Mouse (Mus musculus) gastrocnemius, postnatal 36 days (tissue): Measurements from ENCODE around the gene Cacna1g. TPM values are rescaled to one million over a fixed set of nuclear protein-coding genes. Genes with fewer than 3 reads are reported as not detected.
"Not testable (repeated sequence)": the region's sequence is repeated elsewhere in the genome, so short reads cannot be mapped to it uniquely, and the experiment has no call there.

Experiments
- DNase-seq, 2 experiments: peaks; one replicate each; pipeline ENCODE4 v3.0.0; 2022
- intact Hi-C: fragments of 180-260 bp; cut with DNase I; formaldehyde crosslinking; loops from one replicate; pipeline ENCODE4 v1.15.1; 2025
- total RNA-seq, 2 experiments: library from RNA; stranded (reverse); gene quantifications; 2 replicates each; pipeline ENCODE4 v1.2.3; 2021

Gene Cacna1g
- total RNA-seq, 2 experiments from 2014 or later: 2.0 to 3.0 TPM

GRCm38 (mm10) chr11:94412998-94413469 lies 61.0 kb downstream of the Cacna1g start:
- intact Hi-C loops: no loop called here
- DNase-seq: no peak

DNA sequence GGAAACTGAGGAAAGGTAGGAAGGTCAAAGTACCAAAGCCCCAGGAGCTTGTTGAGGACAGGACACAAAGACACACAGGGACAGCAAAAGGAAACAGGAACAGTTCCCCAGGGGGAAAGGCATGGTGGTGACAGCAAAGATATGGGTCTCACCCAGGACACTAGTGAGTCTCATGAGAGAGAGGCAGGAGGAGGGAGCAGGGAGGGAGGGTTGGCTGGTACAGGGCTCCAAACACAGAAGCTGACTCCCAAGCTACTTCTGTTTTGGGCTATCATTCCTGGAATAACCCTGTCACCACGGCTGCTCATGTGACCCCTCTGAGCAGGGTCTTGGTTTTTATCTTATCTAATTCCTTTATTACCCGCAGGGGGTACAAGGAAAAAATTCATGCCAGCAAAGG lies 61.4 kb downstream of the Cacna1g start:
- no peak for DNase-seq
- intact Hi-C loops: no loop called here

DNA sequence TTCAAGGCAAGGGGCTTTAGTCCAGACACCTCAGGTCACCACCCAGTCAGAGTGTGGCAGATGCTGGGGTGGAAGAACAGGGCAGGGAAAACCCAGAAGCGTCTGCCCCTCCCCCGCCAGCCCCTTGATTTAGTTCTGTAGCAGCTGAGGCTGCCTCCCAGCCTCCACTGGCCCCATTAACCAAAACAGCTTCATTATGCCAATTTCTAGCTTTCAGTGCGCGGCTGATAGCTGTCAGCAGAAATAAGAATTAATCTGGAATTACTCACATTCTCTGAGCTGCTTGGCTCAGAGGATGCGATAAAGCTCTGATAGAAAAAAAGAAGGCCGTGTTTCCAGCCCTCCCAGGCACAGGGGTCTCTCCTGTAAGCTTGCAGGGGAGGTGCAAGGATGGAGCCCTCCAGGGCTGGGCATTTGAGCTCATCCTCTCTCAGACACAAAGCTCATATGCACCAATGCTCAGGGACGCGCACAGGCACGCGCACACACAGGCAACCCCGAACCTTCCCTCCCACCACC lies 66.1 kb downstream of the Cacna1g start:
- intact Hi-C loops: loop anchor here (5.0 kb wide), 1 partner anchor 171 kb away; no protein-coding TSS in a partner anchor
- no peak for DNase-seq

DNA sequence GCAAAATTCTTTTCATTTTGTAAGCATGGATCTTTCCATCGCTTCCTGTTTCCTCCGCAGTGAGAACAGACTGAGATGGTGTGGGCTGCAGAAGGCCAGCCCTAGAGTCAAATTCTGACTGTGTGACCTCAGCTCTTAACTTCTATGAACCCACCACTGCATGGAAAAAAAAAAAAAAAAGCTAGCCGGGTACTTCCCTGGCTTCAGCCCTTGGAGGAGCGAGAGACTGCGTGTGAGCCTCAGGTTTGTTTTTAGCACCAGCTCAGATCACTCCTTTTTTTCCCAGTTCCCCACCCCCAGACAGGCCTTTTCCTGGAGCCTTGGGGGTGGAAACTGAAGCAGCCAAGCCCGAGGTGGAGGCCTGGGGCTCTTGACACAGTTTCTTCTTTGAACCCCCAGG lies 68.7 kb downstream of the Cacna1g start:
- intact Hi-C loops: loop anchor here (2.0 to 5.0 kb wide), 2 partner anchors 63 to 168 kb away; no protein-coding TSS in a partner anchor
- no peak for DNase-seq

DNA sequence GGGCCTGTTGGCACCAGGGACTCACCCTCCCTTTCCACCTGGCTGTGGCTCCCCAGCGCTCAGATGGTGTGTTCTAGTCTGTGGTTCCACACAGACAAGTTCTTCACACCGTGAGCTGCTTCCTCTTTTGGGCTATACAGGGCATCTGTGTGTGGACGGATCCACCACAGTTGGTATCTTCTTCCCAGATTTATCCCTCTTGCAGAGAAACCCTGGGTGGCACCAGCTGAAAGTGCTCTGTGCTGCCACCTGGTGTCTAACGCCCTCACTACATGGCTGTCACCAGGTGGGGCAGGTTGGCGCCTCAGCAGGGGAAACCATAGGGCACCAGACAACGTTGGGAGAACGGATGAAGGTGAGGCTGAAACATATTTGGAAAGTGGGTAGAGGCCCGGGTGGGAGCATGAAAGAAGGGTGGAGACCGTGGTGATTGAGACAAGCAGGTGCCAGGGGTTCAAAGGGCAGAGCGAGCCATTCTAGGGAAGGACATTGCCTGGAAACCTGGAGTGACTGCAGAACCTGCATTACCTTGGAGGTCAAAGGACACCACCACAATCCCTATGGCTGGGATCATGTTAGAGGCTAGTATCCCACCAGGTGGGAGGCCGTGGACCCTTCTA lies 69.2 kb downstream of the Cacna1g start:
- intact Hi-C loops: loop anchor here (2.0 to 5.0 kb wide), 3 partner anchors 62 to 167 kb away; partner anchors contain the start of gene Spata20
- DNase-seq: peak; percentile 65 to 76

GRCm38 (mm10) chr11:94404178-94404577 lies 69.8 kb downstream of the Cacna1g start:
- intact Hi-C loops: loop anchor here (2.0 to 5.0 kb wide), 2 partner anchors 61 to 83 kb away; partner anchors contain the start of gene Spata20
- no peak for DNase-seq

DNA sequence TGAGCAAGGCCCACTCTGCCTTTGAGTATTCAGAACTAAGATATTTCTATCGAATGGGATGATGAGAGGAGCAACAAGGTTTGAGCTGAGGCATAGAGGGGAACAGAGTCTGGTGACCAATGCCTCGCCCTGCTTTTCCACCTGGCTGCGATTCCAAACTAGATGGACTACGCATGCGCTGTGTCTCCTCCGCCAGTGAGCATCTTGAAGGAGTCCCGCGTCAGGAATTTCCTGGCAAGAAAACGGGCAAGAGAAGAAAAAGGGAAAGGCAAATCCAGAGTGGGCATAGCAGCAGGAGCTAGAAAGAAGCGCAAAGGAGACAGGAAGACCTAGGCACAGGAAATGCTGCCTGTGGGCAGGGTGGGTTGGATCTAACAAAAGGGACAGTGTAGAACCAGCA lies 70.2 kb downstream of the Cacna1g start:
- DNase-seq: no peak
- intact Hi-C loops: loop anchor here (2.0 to 5.0 kb wide), 2 partner anchors 61 to 84 kb away; partner anchors contain the start of gene Spata20

DNA sequence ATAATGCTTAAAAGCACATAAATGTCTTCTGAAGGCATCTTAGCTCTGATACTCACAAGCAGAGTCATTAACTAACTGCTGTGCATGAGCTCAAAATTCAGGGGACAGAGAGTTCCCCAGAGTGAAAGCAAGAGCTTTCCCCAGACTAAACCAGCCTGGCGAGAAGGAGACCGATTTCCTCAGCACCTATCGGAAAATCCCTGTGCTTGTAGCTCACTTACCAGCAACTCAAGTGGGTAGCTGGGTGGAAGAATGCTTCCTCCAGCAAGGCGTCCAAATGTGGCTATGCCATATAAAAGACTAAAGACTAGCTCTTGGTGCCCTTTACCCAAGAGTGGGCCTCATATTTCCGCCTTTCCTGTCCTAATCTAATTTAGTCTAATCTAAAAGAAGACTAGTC lies 71.3 kb downstream of the Cacna1g start:
- DNase-seq: no peak
- intact Hi-C loops: loop anchor here (5.0 kb wide), 1 partner anchor 85 kb away; the partner anchor contains the start of gene Spata20

DNA sequence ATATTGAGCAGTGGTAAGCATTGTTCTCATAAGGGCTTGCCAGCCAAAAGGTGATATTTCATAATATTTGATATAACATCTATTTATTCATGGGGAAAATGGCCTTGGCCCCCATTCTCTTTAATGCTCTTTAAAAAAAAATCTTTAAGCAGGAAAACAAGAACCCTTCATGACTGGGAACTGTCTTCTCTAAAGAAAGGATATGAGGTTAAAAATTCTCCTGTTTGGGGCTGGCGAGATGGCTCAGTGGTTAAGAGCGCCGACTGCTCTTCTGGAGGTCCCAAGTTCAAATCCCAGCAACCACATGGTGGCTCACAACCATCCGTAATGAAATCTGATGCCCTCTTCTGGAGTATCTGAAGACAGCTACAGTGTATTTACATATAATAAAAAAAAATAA lies 72.0 kb downstream of the Cacna1g start:
- not testable (repeated sequence) for DNase-seq
- intact Hi-C loops: loop anchor here (5.0 kb wide), 1 partner anchor 85 kb away; the partner anchor contains the start of gene Spata20

GRCm38 (mm10) chr11:94400996-94401395 lies 73.0 kb downstream of the Cacna1g start:
- intact Hi-C loops: loop anchor here (5.0 kb wide), 1 partner anchor 86 kb away; the partner anchor contains the start of gene Spata20
- DNase-seq: no peak

DNA sequence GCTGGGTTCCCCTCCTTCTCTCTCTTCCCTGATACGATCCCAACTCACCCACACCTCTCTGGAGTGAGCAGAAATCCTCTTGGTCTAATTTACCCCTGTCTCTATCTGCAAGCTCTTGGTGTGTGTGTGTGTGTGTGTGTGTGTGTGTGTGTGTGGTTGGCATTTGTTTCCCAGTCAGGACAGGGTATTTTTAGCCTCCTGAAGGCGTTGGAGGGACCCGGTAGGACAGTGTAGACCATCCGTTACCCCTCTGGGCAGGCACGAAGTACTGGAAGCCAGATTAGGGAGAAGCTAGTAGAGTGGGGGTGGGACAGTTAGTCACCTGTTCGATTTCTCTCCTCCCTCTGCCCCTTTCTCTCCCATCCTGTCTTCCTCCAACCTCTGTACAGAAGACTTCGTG lies 79.9 kb downstream of the Cacna1g start:
- intact Hi-C loops: no loop called here
- DNase-seq: no peak

- intact Hi-C loops: not testable (repeated sequence)
Observed at GRCm38 (mm10) chr11:94393490-94393889, 80.5 kb downstream of the Cacna1g start.

DNA sequence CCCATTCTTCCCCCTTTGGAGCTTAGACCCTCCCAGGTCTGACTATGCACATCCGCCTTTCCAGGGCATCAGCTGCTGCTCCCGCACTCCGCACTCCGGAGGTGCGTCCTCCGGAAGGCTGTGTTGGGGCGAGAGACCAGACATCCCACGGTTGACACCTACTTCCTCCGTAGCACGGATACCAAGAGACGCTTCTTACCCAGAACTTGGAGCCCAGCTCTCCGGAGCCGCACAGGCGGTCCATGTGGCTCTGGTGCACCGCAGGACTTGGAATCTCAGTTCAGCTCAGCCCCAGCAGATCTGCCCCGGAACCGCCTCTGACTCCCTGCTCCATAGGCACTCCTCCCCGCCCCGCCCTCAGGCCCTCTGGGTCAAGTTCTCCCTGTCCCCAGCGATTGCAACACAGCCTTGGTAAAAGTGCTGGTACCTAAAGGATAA lies 81.3 kb downstream of the Cacna1g start, which contains the start of gene Abcc3:
TSS of gene Abcc3 (minus strand) at position 326 of the 438 bp plus-strand sequence.
- intact Hi-C loops: no loop called here

More at GRCm38 (mm10) chr11:94393490-94393889, 80.5 kb downstream of the Cacna1g start:
- DNase-seq: not testable (repeated sequence)

GRCm38 (mm10) chr11:94391661-94392060 lies 82.3 kb downstream of the Cacna1g start:
- DNase-seq: no peak
- intact Hi-C loops: no loop called here

More for the DNA sequence above, 81.3 kb downstream of the Cacna1g start, which contains the start of gene Abcc3:
- peak in 1 of 2 experiments; percentile 38 for DNase-seq

- no peak for DNase-seq
- intact Hi-C loops: no loop called here
Observed at GRCm38 (mm10) chr11:94390825-94391224, 83.2 kb downstream of the Cacna1g start.

- no peak for DNase-seq
Observed at GRCm38 (mm10) chr11:94389724-94390396, 84.1 kb downstream of the Cacna1g start.

DNA sequence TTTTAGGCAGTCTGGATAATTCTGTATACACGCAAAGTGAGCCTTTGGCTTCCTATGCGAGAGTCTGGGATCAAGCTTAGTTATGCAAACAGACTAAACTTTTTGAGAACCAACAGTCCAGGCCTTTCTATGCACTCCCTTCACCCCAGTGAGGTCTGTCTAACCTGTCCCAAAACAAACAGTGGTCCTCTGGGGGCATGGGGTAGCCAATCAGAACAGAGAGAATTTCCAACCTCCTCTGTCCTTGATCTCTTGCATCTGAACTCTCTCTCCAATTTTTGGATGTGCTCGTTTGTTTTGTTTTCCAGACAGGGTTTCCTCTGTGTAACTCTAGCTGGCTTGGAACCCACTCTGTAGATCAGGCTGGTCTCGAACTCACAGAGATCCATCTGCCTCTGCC lies 85.0 kb downstream of the Cacna1g start:
- DNase-seq: no peak
- intact Hi-C loops: no loop called here

More at GRCm38 (mm10) chr11:94389724-94390396, 84.1 kb downstream of the Cacna1g start:
- intact Hi-C loops: no loop called here

DNA sequence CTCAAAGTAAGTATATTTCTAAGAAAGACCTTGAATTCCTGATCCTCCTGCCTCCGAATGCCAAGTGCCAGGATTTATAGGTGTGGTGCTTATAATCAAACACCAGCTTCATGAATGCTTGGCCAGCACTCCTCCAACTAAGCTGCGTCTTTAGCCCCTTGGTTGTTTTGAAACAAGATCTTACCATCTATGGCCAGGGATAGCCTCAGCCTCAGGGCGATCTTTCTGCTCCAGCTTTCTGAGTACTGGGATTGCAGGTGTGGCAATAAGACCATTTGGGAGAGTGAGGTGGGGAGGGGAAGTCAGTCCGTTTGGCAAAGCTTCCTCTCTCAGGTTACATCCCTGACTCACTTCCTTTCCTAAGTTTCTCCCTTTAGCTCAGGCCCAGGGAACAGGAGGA lies 86.2 kb downstream of the Cacna1g start:
- intact Hi-C loops: no loop called here

GRCm38 (mm10) chr11:94385977-94386771 lies 87.8 kb downstream of the Cacna1g start:
- intact Hi-C loops: no loop called here
- peak in 1 of 2 experiments; percentile 32 for DNase-seq

More for the DNA sequence above, 86.2 kb downstream of the Cacna1g start:
- DNase-seq: no peak

GRCm38 (mm10) chr11:94379736-94380135 lies 94.3 kb downstream of the Cacna1g start:
- no peak for DNase-seq
- intact Hi-C loops: no loop called here
